Mouse (Mus musculus): Measurements from ENCODE around the gene Sdad1.

The Sdad1 gene

DNA sequence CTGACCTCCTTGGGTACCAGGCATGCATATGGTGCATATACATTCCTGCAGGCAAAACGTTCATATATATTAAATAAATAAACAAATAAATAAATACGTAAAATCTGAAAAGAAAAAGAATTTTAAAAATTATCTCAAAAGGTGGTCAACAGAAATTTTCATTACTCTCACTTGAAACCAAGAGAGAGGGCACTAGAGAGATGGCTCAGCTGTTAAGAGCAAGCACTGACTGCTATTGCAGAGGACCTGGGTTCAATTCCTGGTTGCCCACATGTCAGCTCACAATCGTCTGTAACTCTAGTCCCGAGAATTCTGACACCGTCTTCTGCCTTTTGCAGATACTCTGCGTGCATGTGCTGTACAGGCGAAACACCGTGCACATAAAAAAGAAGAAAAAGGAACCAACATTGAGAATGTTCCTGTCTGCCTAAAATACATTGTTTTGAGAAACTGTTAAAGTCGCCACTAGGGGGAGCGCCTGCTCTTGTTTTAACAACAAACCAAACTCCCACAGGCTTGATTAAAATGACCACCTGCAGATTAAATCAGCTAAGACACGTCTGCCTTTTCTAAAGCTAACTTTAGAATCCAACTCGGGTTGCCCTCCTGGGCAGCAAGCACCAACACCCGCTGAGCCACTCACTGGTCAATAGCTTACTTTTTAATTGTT is 1.9 kb upstream of the Sdad1 start:
- DNase-seq: peak; percentile 72

DNA sequence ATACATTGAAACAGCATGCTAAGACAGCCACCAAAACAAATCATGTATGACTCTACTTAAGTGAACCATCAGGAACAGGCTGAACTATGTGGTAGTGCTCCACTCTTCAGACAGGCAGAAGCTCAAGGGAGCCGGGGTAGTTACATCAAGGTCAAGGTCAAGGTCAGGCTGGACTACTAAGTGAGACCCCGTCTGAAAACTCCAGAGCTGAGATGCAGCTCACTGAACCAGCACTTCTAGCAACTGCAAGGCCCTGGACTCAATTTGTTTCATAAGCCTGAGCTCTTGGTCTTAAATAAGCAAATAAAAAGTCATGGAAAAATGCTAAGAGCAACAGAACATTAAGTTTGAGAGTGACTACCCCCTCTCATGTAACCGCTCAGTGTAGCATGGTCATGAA is 6.0 kb downstream of the Sdad1 start:
- no peak for DNase-seq

DNA sequence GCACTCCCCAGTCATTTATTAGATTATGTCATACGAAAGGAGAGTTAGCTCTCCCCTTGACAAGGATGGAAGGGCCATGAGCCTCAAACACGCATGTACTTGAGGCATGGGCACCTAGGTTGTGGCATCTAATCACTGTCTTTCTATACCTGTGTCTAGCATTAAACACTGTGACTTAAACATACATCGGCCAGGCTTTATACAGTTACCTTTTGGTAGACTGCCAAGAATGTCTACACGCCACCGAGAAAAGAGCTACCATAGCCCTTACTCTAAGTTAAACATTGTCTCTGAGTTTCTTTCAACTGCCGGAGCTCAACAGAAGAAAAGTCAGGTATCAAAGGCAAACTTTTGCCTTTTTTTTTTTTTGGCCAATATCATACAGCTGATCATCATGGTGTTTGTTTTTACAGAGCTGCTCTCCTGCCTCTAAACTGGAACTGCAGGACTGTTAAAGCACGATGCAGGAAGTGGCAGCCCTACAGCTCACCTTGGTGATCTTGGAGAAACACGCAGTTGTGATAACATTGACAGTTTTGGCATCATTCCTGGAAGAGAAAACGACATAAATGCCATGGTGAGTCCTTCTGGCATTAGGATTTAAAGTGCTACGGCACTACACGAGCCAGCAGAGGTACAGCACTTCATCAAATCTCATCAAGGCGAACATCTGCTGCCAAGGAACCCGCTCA is 8.0 kb downstream of the Sdad1 start:
- no peak for DNase-seq

DNA sequence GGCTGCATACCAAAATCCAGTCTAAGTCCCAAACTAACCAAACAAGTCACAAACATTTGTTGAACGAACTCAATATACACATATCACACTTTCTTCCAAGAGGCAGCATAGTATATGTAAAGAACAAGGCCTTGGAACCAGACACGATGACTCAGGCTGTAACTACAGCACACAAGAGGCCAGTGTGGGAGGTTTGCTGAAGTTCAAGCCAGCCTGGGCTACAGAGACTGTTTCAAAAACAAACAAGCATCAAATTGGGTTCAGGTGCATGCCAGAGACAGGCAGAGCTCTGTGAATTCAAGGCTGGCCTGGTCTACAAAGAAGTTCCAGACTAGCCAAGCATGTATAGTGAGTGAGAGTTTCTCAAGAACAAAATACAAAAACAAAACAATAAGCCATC is 15.8 kb downstream of the Sdad1 start:
- DNase-seq: no peak

DNA sequence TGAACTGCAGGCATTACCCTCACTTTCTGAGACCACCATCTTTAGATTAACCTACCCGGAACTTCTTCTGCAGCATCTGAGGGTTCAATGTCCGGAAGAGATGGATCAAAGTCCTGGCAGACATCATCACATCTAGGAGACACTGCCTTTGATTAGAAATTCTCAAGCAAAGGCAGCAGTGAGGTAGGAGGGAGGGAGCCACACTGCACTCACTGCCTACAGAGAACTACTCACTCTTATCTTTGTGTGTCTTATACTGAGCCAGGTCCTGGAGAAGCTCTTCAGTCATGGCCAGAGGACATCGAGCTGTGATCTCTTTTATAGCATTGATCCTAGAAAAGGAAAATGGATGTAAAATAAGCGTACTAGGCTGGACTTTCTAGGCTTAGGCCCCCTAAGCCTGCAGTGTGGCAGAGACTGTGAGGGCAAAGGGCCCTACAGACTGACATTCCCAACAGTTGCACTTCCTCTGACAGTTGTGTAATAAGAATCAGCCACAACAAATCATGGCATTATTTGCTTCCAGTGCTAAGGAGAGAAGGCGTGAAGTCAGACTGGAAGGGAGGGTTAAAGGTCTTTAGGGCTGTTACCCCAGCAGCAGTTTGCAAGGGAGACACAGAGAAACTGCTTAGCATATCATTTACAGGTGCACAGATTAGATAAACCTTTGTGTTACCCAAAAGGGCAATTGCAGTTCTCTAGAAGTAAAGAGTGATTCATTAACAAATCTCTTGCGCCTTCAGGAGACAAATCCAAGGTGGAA is 18.4 kb downstream of the Sdad1 start:
- DNase-seq: no peak

DNA sequence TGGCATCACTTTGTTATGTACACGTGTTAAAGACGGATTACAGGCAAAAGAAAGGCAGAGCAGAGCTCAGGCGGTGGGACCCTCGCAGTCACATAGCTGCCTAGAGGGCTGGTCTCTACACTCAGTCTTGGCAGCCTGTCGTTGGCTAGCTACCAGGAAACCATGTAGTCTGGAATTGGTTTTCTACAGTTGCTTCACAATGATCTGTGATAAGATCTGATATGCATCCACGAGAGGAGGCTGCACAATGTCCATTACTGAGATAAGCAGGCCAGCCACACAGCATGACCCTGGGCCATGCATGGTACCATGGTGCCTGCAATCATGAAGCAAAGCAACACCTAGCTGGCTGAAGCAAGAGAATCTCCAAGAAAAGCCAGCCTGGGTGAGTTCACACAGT is 22.4 kb downstream of the Sdad1 start:
- no peak for DNase-seq

DNA sequence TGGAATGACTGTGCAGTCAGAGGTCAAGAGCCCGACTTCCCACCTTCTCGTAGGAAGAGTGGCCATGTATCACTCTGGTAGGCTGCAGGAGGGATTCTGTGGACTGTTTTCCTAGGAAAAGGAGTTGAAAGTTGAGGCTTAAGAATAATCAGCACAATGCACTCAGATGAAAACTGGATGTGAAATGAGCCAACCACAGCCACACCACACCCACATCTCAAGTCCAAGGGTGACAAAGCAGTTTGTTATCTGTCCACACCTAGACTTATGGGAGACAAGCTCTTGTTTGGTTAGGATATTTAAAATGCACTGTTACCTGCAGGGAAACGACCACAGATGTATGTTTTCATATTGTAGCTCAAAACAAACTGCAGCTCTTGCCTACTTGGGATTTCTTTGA is 27.2 kb downstream of the Sdad1 start:
- no peak for DNase-seq

DNA sequence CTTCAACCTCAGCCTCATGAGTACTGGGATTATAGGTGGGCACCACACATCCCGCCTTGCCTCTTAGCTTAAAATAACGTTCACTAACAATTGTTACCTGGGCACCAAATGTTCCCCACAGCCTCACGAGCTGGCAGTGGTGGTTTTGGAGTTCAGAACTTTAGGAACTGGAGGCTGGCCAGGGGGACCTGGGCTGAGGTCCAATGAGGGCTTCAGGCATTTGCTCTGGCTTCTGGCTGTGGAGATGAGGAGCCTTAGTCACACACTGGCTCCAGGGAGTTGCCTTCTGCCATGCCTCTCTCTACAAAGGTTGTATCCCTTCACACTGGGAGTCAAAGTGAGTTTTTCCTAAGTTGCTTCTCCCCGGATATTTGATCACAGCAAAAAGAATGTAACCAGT is 27.7 kb downstream of the Sdad1 start:
- DNase-seq: no peak

DNA sequence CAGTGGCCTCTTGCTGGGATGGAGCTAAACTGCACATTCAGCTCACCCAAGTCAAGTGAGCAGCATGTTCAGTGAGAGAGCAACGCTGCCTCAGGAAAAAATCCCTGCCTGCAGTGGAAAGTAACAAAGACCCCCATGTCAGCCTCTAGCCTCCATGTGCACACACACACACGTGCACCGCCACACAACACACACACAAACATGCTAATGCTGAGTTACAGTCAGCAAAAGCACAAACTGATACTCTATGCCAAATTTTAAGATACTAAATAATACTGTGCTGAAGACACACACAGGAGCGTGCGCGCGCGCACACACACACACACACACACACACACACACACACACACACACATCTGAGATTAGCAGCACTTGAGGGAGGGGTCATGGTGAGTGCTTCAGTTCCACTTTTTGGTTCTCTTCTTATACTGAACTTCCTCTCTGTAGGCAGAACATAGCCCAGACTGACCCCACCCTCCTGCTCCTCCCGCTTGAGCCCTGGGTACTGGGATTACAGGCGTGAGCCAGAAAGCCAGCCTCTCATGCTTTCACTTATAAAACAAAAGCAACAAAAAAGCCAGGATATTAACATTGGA is 31.2 kb downstream of the Sdad1 start:
- DNase-seq: peak; percentile 15

DNA sequence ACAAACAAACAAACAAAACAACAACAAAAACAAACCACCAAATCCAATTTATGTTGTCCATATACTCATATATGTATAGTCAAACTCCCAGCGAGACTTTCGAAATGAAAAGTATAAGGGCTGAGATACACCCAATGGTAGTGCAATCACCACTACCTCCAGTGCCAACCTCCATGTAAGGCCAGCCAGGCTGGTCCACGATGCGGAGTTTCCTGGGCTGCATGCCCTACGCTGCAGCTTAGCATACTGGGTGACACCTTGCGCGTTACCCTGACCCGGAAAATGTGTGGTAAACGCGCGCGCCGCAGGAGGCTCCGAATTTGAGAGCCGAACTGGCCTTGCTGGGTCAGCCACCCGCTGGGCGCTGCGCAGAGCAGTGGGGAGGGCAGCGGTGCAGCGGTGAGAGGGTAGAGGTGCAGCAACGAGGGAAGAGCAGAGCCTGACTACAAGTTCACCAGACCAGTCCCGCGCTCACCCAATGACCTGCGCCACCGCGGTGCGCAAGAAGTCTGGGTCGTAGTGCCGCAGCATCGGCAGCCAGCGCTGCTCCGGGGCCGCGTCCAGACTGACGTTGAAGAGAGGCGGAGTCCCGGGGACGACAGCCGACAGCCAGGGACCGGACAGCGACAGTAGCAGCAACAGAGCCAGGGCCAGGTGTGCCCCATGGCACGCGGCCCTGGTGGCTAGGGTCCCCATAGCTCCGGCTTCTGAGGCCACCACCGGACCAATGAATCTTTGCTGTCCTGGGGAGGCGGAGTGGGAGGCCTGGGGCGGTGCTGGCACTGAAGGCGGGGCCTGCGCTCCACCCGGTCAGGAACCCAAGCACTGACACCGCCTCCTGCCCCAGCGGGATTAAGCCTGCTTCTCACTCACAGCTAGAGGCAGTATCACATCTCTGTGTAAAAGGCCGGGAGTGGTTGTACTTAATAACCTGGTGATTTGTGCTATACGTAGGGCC is 32.6 kb downstream of the Sdad1 start, which contains the start of gene Naaa:
Gene Naaa, minus strand, starts transcription at position 734 of the 958 bp plus-strand sequence.
- peak; percentile 88 for DNase-seq

DNA sequence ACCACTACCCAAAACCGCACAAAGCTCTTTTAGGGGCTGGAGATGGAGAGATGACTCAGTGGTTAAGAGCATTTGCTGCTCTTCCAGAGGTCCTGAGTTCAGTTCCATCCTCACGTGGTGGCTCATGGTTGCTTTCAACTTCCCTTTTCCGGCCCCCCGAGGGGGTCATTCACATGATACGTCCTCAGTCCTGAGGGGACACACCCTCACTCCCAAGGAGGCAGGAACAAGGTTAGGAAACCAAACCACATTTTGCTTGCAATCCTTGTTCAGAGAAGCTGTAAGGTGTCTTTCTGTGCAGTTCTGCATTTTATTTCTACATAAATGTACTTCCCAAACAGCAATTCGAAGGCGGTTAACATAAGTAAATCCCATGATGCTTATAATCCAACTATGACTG is 39.8 kb downstream of the Sdad1 start:
- no peak for DNase-seq

DNA sequence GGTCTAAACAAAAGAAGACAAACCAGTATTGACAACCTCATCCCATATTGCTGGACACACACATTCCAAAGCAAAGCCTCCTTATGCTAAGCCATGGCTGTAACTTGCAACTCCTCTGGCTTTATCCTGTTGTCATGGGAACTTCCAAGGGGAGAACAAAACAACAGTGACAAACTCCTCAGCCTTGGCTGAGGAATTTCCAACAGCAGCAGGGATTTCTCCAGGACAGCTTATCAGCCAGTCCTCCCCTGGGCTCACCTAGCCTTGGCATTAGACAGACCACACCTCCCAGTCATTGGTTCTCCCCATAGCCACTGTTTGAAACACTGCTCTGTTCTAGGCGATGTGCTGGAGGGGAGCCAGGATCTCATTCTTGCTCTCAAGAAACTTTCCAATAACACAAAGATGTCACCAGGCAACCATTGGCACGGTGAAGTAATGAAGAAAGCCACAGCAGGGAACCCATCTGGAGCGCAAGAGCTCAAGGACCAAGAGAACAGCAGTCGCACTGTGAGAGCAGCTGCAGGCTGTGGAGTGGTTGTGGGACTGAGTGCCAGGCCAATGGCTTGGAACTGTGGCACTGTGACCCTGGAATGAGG is 46.4 kb downstream of the Sdad1 start:
- DNase-seq: peak; percentile 56

DNA sequence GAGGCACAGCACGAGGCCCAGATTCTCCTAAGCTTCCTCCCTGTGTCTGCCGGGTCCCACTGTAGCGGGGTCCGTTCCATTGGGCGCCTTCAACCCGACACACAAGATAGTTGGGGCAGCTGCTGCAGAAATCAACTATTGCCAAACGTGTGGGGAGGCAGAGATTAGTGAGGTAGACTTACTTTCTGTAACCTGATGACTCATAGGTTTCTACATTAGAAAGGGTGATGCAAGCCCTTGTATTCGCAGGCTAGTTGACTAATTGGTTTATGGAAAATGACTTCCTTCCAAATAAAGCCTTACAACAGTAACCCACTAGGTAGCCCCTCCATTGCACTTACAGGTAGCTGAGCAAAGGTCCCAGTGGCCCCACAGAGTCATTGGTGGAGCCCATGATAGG is 47.6 kb downstream of the Sdad1 start:
- no peak for DNase-seq

DNA sequence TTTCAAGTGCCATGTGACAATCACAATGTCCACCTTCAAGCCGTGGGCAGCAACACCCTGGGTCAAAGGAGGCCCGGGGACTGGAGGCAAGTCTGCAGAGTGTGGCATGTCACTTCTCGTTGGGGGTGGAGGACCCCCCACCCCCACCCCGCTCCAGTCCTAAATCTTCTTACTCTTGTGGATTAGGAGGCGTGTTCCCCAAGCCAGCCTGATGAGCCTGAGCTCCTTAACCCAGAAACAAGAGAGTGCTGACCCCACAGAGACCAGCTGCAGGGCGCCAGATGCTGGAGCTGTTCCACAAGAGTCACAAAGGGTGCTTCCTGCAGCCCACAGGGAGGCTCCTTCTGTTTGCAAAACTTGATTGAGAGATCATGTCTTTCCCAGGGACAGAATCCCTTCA is 54.1 kb downstream of the Sdad1 start, which contains the start of gene Ppef2:
Gene Ppef2, minus strand, starts transcription at position 61 of the 400 bp plus-strand sequence.
- DNase-seq: no peak

DNA sequence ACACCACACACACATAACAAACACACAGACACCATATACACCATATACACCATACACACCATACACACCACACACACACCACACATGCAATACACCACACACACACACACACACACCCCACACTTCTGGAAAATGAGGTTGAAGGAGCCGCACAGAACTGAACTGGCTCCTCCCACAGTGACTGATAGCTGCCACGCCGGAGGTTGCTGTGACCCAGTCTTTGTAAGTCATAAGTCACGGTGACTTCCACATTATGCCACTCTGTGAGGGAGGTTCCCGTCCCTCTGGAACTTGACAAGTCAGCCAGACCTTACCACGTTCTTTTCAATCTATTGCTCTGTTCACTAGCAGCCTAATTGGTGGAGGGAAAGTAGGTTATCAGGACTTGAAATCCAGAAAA is 55.8 kb downstream of the Sdad1 start:
- no peak for DNase-seq

DNA sequence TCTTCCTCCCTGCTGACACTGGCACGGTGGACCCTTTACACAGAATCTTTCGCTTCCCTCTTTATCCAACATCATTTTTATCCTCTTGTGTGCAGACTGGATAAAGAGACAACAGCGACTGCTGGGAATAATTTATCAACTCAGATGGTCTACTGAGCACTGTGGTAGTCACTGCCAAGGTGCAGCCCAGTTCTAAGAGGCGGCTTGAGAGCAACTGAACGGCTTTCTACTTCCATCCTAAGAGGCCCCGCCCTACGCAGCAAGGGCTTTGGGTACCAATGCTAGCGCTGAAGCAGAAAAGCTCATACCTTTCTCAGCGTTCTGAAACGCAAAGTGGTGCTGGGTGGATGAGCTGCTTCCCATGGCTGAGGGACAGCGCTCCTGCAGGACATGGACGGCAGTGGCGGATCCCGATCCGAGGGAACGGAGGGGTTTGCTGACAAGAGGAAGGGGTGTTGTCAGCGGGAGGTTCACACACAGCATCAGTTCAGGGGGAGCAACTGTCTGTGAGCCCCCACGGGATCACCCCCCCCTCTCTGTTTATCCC is 57.4 kb downstream of the Sdad1 start:
- DNase-seq: no peak

DNA sequence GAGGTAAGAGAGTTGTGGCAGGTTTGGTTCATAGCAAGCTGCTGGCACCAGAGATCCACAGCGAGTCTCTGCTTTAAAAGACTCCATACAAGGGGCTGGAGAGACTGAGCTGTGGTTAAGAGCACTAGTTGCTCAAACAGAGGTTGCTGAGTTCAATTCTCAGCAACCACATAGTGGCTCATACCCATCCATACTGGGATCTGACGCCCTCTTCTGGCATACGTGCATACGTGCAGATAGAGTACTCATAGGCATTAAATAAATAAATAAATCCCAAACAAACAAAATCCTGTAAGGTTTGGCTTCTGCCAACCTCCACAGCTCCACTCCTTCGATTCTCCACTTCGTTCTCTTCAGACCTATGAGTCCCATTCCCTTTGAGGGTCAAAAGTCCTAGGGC is 58.2 kb downstream of the Sdad1 start:
- no peak for DNase-seq

DNA sequence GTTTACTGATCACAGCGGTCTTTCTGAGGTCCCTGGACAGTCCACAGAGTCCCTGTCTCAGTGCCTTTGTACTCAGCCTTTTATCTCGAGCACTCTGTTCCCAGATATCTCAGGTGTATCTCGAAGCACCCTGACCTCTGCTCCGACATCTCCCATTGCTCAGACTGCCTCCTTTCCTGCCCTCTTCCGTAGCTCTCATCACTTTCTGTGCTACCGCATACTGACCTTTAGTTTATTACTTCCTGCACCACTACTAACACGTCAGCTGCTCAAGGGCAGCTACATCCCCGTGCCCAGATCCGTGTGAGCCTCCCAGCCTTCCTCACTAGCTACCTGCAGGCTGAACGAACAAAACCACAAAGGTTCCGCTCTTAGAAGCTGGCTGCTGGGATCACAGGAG is 61.7 kb downstream of the Sdad1 start:
- no peak for DNase-seq

DNA sequence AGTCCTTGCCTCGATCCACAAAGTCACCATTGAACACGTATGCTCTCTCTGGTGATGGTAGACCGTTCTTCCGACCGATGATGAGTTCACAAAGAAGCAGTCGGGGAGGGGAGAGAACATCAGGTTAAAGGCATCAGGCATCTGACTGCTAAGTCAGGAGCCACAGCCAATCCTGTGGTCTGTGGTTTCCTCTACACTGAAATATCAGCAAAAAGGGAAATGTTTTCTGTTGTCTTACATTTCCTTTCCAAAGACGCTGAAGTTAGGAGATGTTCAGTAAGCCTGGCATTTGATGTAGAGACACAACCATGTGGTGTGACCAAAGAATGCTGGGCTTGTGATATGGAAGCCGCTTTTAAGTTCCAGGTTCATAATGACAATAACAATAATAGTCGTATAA is 64.8 kb downstream of the Sdad1 start:
- DNase-seq: no peak

DNA sequence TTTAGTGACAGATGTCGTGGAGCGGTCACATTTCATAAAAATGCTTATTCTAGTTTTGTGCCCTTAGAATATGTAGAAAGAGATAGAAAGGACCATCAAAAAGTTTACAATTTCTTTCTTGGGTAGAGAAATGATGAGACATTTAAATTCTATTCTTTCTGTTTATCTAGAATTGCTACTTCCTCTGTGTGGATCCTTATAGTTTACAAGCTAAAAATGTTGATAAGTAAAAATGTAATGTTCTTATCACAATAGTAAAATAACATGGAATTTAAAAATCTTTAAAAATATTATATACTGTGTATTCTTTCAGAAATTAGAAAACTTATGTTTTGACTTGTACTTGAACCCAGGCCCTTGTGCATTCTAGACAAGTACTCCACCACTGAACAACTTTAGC is 65.4 kb downstream of the Sdad1 start:
- DNase-seq: no peak

DNA sequence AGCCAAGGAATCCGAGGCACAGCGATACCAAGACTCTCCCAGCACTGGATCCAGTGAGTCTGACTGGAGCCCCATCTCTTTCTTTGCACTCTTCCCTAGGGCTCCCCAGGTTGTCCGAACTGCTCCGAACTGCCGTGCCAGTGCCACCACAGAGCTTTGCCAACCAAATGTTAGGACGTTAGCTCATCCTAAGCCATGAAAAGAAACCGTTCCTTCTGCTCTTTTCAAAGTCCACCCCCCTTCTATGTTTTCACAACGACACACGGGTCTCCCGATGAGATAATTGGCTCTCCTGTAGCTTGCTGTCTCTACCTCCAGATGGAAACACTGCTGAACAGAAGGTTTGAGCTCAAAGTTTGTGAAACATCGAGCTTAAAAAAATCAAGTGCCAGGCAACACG is 69.5 kb downstream of the Sdad1 start:
- no peak for DNase-seq

Measured in cerebellum, adult 11-12 months (tissue).